Mouse (Mus musculus) stomach, embryonic 16.5 days (tissue): ENCODE results near the gene Ap3d1. TPM values are rescaled to one million over a fixed set of nuclear protein-coding genes. Genes with fewer than 3 reads are reported as not detected.

ENCODE experiments used
- ATAC-seq: fragments of 200-750 bp; cut with Nextera tagmentation; 2 replicates; pipeline ENCODE4 v1.8.0; 2017; ENCODE audit warnings: moderate number of reproducible peaks, moderate TSS enrichment; ENCODE audit not compliant: insufficient read depth, low FRiP score
- H3K27ac ChIP-seq: fragments of 300-500 bp; sonication (generic); 2 replicates; pipeline ENCODE4 v1.5.1; 2014; ENCODE audit warnings: low read length
- H3K27me3 ChIP-seq: fragments of 300-500 bp; sonication (generic); 2 replicates; pipeline ENCODE4 v1.6.1; 2014; ENCODE audit warnings: low read length, control low read depth, mixed read lengths; ENCODE audit not compliant: control insufficient read depth, insufficient read depth
- H3K36me3 ChIP-seq: fragments of 300-500 bp; sonication (generic); 2 replicates; pipeline ENCODE4 v1.6.1; 2014; ENCODE audit warnings: low read length; ENCODE audit not compliant: control insufficient read depth, insufficient read depth
- H3K4me1 ChIP-seq: fragments of 300-500 bp; sonication (generic); 2 replicates; pipeline ENCODE4 v1.6.1; 2014; ENCODE audit warnings: low read length, control low read depth, mixed read lengths; ENCODE audit not compliant: control insufficient read depth, insufficient read depth
- H3K4me2 ChIP-seq: fragments of 300-500 bp; sonication (generic); 2 replicates; pipeline ENCODE4 v1.6.1; 2014; ENCODE audit warnings: low read depth, low read length, mixed read lengths
- H3K4me3 ChIP-seq: fragments of 300-500 bp; sonication (generic); replicated peaks from 2 replicates; pipeline ENCODE4 v1.5.1; 2014; ENCODE audit warnings: mild to moderate bottlenecking, low read length
- H3K9ac ChIP-seq: fragments of 300-500 bp; sonication (generic); 2 replicates; pipeline ENCODE4 v1.6.1; 2014; ENCODE audit warnings: low read length
- H3K9me3 ChIP-seq: fragments of 300-500 bp; sonication (generic); replicated peaks from 2 replicates; pipeline ENCODE4 v1.6.1; 2016; ENCODE audit warnings: low read length, control low read depth; ENCODE audit not compliant: control insufficient read depth
- WGBS: fragments of 180-500 bp; shearing (Covaris S2); extraction: QIAGEN DNeasy Blood & Tissue Kit; methylation state at CpG from one replicate; pipeline ENCODE4 v1.1.7; 2014; 5-methylcytosine and 5-hydroxymethylcytosine counted together
- polyA plus RNA-seq: library from polyadenylated mRNA; unstranded; fragments of >200 nt; fragmentation: Nextera tagmentation; extraction: Ambion mirVana; gene quantifications from 2 replicates; pipeline ENCODE4 v1.2.1, GENCODE M21; 2015

Gene Ap3d1
- polyA plus RNA-seq, 1 experiment from 2014 or later: 66.3 TPM

- Histone ChIP-seq H3K4me3 (peak overlapping the region; percentile 69), H3K27ac (peak overlapping the region; percentile 82), H3K9ac (peak overlapping the region; percentile 69), H3K4me2 (peak overlapping the region; percentile 78), H3K4me1 (peaks cover 22% of the 10 kb centered on the region), H3K27me3 (no peaks in the 10 kb centered on the region), H3K36me3 (no peaks in the 10 kb centered on the region), H3K9me3 (no peaks in the 10 kb centered on the region)
- 1% methylated on average over 47 of the region's 47 CpGs for WGBS
- ATAC-seq: peak; percentile 89
Observed at GRCm38 (mm10) chr10:80702536-80703390, 39.3 kb downstream of the Ap3d1 start.

DNA sequence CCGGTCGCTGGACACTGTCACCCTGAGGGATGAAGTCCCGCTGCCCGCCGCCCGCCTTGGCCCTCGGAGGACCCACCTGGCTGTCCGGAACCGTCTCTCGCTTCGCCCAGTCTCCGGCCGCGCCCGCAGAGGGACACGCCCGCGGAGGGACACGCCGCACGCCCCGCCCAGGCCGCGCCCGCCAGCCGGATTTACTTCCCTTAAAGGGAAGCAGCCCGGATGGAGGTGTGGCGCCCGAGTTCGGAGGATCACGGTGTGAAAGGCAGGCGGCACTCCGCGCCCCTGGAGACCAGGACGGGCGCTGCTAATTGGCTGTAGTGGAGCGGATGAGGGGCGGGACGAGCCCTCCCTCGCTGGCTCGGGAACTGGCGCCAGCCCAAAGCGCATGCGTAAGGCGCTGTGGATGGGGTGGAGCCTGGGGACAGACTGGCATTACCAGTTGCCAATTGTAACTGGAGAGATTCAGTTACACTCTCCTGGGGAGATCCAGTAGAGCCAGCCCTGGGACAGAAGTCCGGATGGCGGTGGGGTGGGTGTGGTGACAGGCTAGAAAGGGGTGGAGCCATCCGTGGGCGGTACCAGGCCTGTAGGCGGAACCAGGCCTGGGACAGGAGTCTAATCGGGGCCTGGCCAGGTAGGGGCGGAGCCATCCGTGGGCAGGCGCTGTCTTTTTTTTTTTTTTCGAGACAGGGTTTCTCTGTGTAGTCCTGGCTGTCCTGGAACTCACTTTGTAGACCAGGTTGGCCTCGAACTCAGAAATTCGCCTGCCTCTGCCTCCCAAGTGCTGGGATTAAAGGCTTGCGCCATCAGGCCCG is 40.1 kb downstream of the Ap3d1 start, which contains the start of the genes Mob3a and Izumo4:
Mob3a (minus strand) TSS at position 257 of the 815 bp plus-strand sequence.
Izumo4 (plus strand) TSS at position 464 of the 815 bp plus-strand sequence.
- Histone ChIP-seq H3K36me3 (no peaks in the 10 kb centered on the region), H3K9me3 (no peaks in the 10 kb centered on the region), H3K27ac (peak within 1 kb of the TSS; percentile 82), H3K9ac (peak within 1 kb of the TSS; percentile 79), H3K4me2 (peak within 1 kb of the TSS; percentile 78), H3K4me3 (peak within 1 kb of the TSS; percentile 69), H3K27me3 (no peaks in the 10 kb centered on the region), H3K4me1 (peaks cover 23% of the 10 kb centered on the region)
- peak; percentile 96 for ATAC-seq
- WGBS: under 1% methylated on average over 59 of the region's 59 CpGs

DNA sequence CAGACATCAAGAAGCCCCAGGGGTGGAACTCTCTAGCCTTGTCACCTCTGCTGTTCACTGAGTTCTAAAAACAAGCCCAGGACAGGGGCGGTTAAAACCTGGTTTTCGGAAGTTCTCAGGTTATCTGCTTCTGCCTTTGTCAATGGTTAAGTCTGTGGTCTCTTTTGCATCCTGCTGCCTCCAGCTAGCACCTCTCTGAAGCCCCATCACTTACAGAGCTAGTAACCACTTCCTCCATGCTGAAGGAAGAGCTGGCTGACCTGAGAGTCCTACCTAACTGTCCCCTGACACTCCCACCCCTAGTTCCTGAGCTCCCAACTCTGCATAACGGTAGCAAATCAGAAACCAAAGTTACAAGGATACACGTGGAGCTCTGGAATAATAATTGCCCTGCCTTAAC is 41.3 kb downstream of the Ap3d1 start:
- 34% methylated on average over 4 of the region's 4 CpGs for WGBS
- Histone ChIP-seq H3K4me3 (peak overlapping the region; percentile 69), H3K9me3 (no peaks in the 10 kb centered on the region), H3K9ac (peak overlapping the region; percentile 79), H3K27me3 (no peaks in the 10 kb centered on the region), H3K4me1 (peaks cover 29% of the 10 kb centered on the region), H3K27ac (peak overlapping the region; percentile 31; the same call in 1 of the 2 replicates), H3K36me3 (no peaks in the 10 kb centered on the region), H3K4me2 (peak overlapping the region; percentile 48)
- ATAC-seq: no peak

GRCm38 (mm10) chr10:80700038-80700504 is 42.0 kb downstream of the Ap3d1 start:
- Histone ChIP-seq H3K9ac (no peak overlapping the region), H3K4me2 (peak overlapping the region; percentile 48), H3K36me3 (no peaks in the 10 kb centered on the region), H3K27me3 (no peaks in the 10 kb centered on the region), H3K4me3 (no peak overlapping the region; the same call in 1 of the 2 replicates), H3K4me1 (peaks cover 34% of the 10 kb centered on the region), H3K9me3 (no peaks in the 10 kb centered on the region), H3K27ac (no peak overlapping the region)
- 72% methylated on average over 7 of the region's 7 CpGs for WGBS
- ATAC-seq: no peak

DNA sequence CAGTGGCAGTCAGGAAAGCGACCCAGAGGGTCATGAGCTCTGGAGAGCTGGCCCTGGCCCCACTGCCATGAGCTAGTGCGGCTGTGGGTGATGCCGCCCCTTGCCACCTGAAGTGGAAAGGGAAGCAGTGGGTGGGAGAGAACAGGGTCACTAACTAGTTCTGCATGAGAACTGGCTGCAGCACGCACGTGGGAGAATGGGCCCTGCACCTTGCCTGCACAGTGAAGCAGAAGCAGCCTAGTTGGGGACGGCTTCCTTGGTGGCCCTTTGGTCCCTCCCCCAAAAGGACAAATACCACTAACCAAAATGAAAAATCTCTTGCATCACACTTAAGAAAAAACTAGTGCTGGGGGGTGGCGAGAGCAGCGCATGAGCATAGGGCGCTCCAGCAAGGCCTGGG is 43.5 kb downstream of the Ap3d1 start:
- Histone ChIP-seq H3K9me3 (no peaks in the 10 kb centered on the region), H3K4me2 (no peak overlapping the region), H3K4me1 (peaks cover 31% of the 10 kb centered on the region), H3K4me3 (no peak overlapping the region), H3K36me3 (no peaks in the 10 kb centered on the region), H3K27me3 (no peaks in the 10 kb centered on the region), H3K9ac (no peak overlapping the region), H3K27ac (no peak overlapping the region)
- WGBS: 89% methylated on average over 9 of the region's 9 CpGs
- ATAC-seq: no peak

- Histone ChIP-seq H3K4me2 (no peak overlapping the region), H3K9ac (no peak overlapping the region), H3K4me3 (no peak overlapping the region), H3K9me3 (no peaks in the 10 kb centered on the region), H3K27ac (no peak overlapping the region), H3K27me3 (no peaks in the 10 kb centered on the region), H3K4me1 (peaks cover 28% of the 10 kb centered on the region), H3K36me3 (no peaks in the 10 kb centered on the region)
- WGBS: 85% methylated on average over 9 of the region's 9 CpGs
- ATAC-seq: no peak
Observed at GRCm38 (mm10) chr10:80697812-80698211, 44.3 kb downstream of the Ap3d1 start.

GRCm38 (mm10) chr10:80697393-80697787 is 44.7 kb downstream of the Ap3d1 start:
- no peak for ATAC-seq
- no peak overlapping the region for H3K27ac ChIP-seq

GRCm38 (mm10) chr10:80696502-80697392 is 45.3 kb downstream of the Ap3d1 start:
- Histone ChIP-seq H3K4me2 (0 out of 2 replicates have a peak overlapping the region, but pooled peaks have one; percentile 3), H3K36me3 (no peaks in the 10 kb centered on the region), H3K4me1 (peaks cover 26% of the 10 kb centered on the region), H3K27ac (peak overlapping the region; percentile 57), H3K9me3 (no peaks in the 10 kb centered on the region), H3K4me3 (no peak overlapping the region), H3K27me3 (no peaks in the 10 kb centered on the region), H3K9ac (peak overlapping the region; percentile 23; the same call in 1 of the 2 replicates)
- no peak for ATAC-seq
- 57% methylated on average over 11 of the region's 12 CpGs for WGBS

More at GRCm38 (mm10) chr10:80697393-80697787, 44.7 kb downstream of the Ap3d1 start:
- Histone ChIP-seq H3K36me3 (no peaks in the 10 kb centered on the region), H3K9ac (no peak overlapping the region), H3K27me3 (no peaks in the 10 kb centered on the region), H3K4me2 (no peak overlapping the region), H3K4me3 (no peak overlapping the region), H3K4me1 (peaks cover 26% of the 10 kb centered on the region), H3K9me3 (no peaks in the 10 kb centered on the region)
- 92% methylated on average over 8 of the region's 8 CpGs for WGBS
